Mouse (Mus musculus) liver, embryonic 15.5 days (tissue): Measurements from ENCODE around the gene Ppme1. TPM values are rescaled to one million over a fixed set of nuclear protein-coding genes. Genes with fewer than 3 reads are reported as not detected.

ENCODE experiments used
- polyA plus RNA-seq: library from polyadenylated mRNA; unstranded; fragments of >200 nt; fragmentation: Nextera tagmentation; extraction: Ambion mirVana; gene quantifications from 2 replicates; pipeline ENCODE4 v1.2.1, GENCODE M21; 2015

The Ppme1 gene
- polyA plus RNA-seq, 1 experiment from 2014 or later, result 24.1 TPM

Other genes starting within 250 kb of the Ppme1 start
- gene Lipt2, start 213.0 kb downstream of the Ppme1 start, polyA plus RNA-seq, result 4.2 and 5.4 TPM in 2 replicates
- 1.2 and 1.8 TPM in 2 replicates for gene Kcne3, start 195.8 kb downstream of the Ppme1 start, polyA plus RNA-seq
- 1.4 and 1.8 TPM in 2 replicates for gene Pgm2l1, start 144.9 kb downstream of the Ppme1 start, polyA plus RNA-seq
- 1.0 and 1.2 TPM in 2 replicates for gene P4ha3, start 86.8 kb downstream of the Ppme1 start, polyA plus RNA-seq
- 8.7 and 9.8 TPM in 2 replicates for gene C2cd3, start 74 bp downstream of the Ppme1 start, polyA plus RNA-seq
- gene Ucp3, start 100.7 kb upstream of the Ppme1 start, polyA plus RNA-seq, result 0.06 TPM in 1 of 2 replicates, not detected in the other
- 734 and 787 TPM in 2 replicates for gene Ucp2, start 121.0 kb upstream of the Ppme1 start, polyA plus RNA-seq
- gene Dnajb13, start 142.7 kb upstream of the Ppme1 start, polyA plus RNA-seq, result 2.9 and 3.8 TPM in 2 replicates
- 11.5 and 12.3 TPM in 2 replicates for gene Coa4, start 164.8 kb upstream of the Ppme1 start, polyA plus RNA-seq
- 39.1 TPM in 2 replicates for gene Rab6a, start 235.1 kb upstream of the Ppme1 start, polyA plus RNA-seq
- gene Mrpl48, start 236.0 kb upstream of the Ppme1 start, polyA plus RNA-seq, result 34.0 and 41.3 TPM in 2 replicates